ENCODE assay signal across 16 mouse cellular contexts in genomic region chr5:100127283-100127682, GRCm38 (mm10). TPM values are rescaled to one million over a fixed set of nuclear protein-coding genes. Genes with fewer than 3 reads are reported as not detected.
DNase-seq lines count a peak whose midpoint lies in the region; ATAC-seq lines count a peak whose summit lies in the region.
"Had no signal": no experiment of that assay in that cellular context is flagged by ENCODE, and none has a peak within 500 bp of the region (broad histone marks: within the 10 kb centered on the region; RNA-seq: fewer than 3 reads in every experiment).

No protein-coding gene starts in this region.

- ATAC-seq in kidney, embryonic 16.5 days (ENCODE audit: low FRiP score, low TSS enrichment), result peak; percentile 68
- peak; percentile 72 for ATAC-seq in stomach, embryonic 16.5 days (ENCODE audit: insufficient read depth, low FRiP score)

- H3K4me3 ChIP-seq in kidney, embryonic 16.5 days (ENCODE audit: low read length), result no peak overlapping the region
- H3K4me3 ChIP-seq in stomach, embryonic 16.5 days (replicated peaks; ENCODE audit: low read length), result no peak overlapping the region
- H3K4me3 ChIP-seq: erythroblast, embryonic 14.5 days; gastrocnemius, adult 2 months; heart, embryonic 10.5 days; midbrain, embryonic 12.5 days had no signal

- no peaks in the 10 kb centered on the region for H3K36me3 ChIP-seq in kidney, embryonic 16.5 days (ENCODE audit: insufficient read depth, low read length)
- no peaks in the 10 kb centered on the region for H3K36me3 ChIP-seq in stomach, embryonic 16.5 days (ENCODE audit: control insufficient read depth, insufficient read depth, low read length)
- H3K36me3 ChIP-seq: heart, embryonic 10.5 days; midbrain, embryonic 12.5 days had no signal

- H3K27ac ChIP-seq in kidney, embryonic 16.5 days (ENCODE audit: low read length), result peak overlapping the region; percentile 62; the same call in 1 of the 2 replicates
- peak overlapping the region; percentile 59; the same call in 1 of the 2 replicates for H3K27ac ChIP-seq in stomach, embryonic 16.5 days (ENCODE audit: low read length)
- H3K27ac ChIP-seq: gastrocnemius, adult 2 months; heart, embryonic 10.5 days; liver, embryonic 14.5 days; midbrain, embryonic 12.5 days had no signal

- no peaks in the 10 kb centered on the region for H3K9me3 ChIP-seq in kidney, embryonic 16.5 days (ENCODE audit: low read length)
- H3K9me3 ChIP-seq in stomach, embryonic 16.5 days (replicated peaks; ENCODE audit: control insufficient read depth, low read length), result no peaks in the 10 kb centered on the region
- H3K9me3 ChIP-seq: heart, embryonic 10.5 days; midbrain, embryonic 12.5 days had no signal

- 0 out of 2 replicates have a peak, but pooled peaks cover 3% of the 10 kb centered on the region for H3K4me1 ChIP-seq in kidney, embryonic 16.5 days (ENCODE audit: insufficient read depth, low read length)
- no peaks in the 10 kb centered on the region; the same call in 1 of the 2 replicates for H3K4me1 ChIP-seq in stomach, embryonic 16.5 days (ENCODE audit: control insufficient read depth, insufficient read depth, low read length)
- H3K4me1 ChIP-seq: heart, embryonic 10.5 days; midbrain, embryonic 12.5 days had no signal

- H3K4me2 ChIP-seq in kidney, embryonic 16.5 days (replicated peaks; ENCODE audit: low read depth, low read length), result no peak overlapping the region
- no peak overlapping the region for H3K4me2 ChIP-seq in stomach, embryonic 16.5 days (ENCODE audit: low read depth, low read length)
- H3K4me2 ChIP-seq: midbrain, embryonic 12.5 days had no signal

- H3K9ac ChIP-seq in kidney, embryonic 16.5 days (replicated peaks; ENCODE audit: low read length), result no peak overlapping the region
- no peak overlapping the region for H3K9ac ChIP-seq in stomach, embryonic 16.5 days (ENCODE audit: low read length)
- H3K9ac ChIP-seq: liver, embryonic 14.5 days; midbrain, embryonic 12.5 days had no signal

- 40% methylated on average over 8 of the region's 8 CpGs for WGBS in kidney, embryonic 16.5 days
- 32% methylated on average over 8 of the region's 8 CpGs for WGBS in stomach, embryonic 16.5 days

- peak; percentile 11 for DNase-seq in adrenal gland, postnatal 10 days
- no peak for DNase-seq in adrenal gland, postnatal 25 days
- no peak for DNase-seq in kidney, adult 11 months
- DNase-seq in testis, postnatal 10 days (ENCODE audit: low spot score), result peak; percentile 37
- no peak for DNase-seq in testis, postnatal 14 days (ENCODE audit: low spot score)
- no peak for DNase-seq in left cerebral cortex, adult 8-10 months (ENCODE audit: low spot score in 2 of 2)
- DNase-seq: gastrocnemius, adult 2 months; right cerebral cortex, adult 18-20 months; thymus, postnatal 4 days had no signal

- no peaks in the 10 kb centered on the region for H3K27me3 ChIP-seq in kidney, embryonic 16.5 days (ENCODE audit: insufficient read depth, low read length)
- H3K27me3 ChIP-seq in stomach, embryonic 16.5 days (ENCODE audit: control insufficient read depth, insufficient read depth, low read length), result no peaks in the 10 kb centered on the region
- H3K27me3 ChIP-seq: midbrain, embryonic 12.5 days had no signal

RNA-seq across cellular contexts. Expression of gene Tmem150c, which starts 32.3 kb away (rescaled TPM):
- total RNA-seq in adrenal gland, postnatal 10 days (2021), result 10 to 100 TPM; 12.9 to 18.4 TPM
- 13.0 and 23.0 TPM in 2 replicates for total RNA-seq in adrenal gland, postnatal 25 days (2021)
- 18.0 and 20.6 TPM in 2 replicates for polyA plus RNA-seq in kidney, embryonic 16.5 days (2015; fragmentation: Nextera tagmentation; extraction: Ambion mirVana)
- polyA plus RNA-seq in stomach, embryonic 16.5 days (2015; fragmentation: Nextera tagmentation; extraction: Ambion mirVana), result 4.7 and 6.0 TPM in 2 replicates
- 10 to 100 TPM; 37.1 to 49.5 (median 40.4) TPM for total RNA-seq in left cerebral cortex, adult 8-10 months (2022)
- total RNA-seq: hematopoietic stem cell, adult 5-6 weeks had no signal
- polyA plus RNA-seq: erythroblast, embryonic 14.5 days had no signal

Comparison
In these comparisons a context has a peak if more than half of its experiments do, and no peak if none do; other contexts are left out.
1. DNase-seq: peak in adrenal gland, postnatal 10 days (single experiment) and testis, postnatal 10 days (single experiment); none in adrenal gland, postnatal 25 days (single experiment), kidney, adult 11 months (single experiment), testis, postnatal 14 days (single experiment) and left cerebral cortex, adult 8-10 months (0 of 2).